Mouse (Mus musculus) retina, postnatal 1 day (tissue): Measurements from ENCODE around the gene Cry2.
"Not testable (repeated sequence)": the region's sequence is repeated elsewhere in the genome, so short reads cannot be mapped to it uniquely, and the experiment has no call there.

Experiments
- DNase-seq: peaks from one replicate; pipeline ENCODE4 v3.0.0-alpha.2; 2012

The Cry2 gene

GRCm38 (mm10) chr2:92421723-92422387, 12.0 kb downstream of the Cry2 start:
- no peak for DNase-seq

GRCm38 (mm10) chr2:92411705-92412104, 22.1 kb downstream of the Cry2 start:
- no peak for DNase-seq

GRCm38 (mm10) chr2:92408309-92409045, 25.4 kb downstream of the Cry2 start:
- no peak for DNase-seq

GRCm38 (mm10) chr2:92405687-92406086, 28.2 kb downstream of the Cry2 start:
- DNase-seq, result no peak

GRCm38 (mm10) chr2:92404737-92405136, 29.1 kb downstream of the Cry2 start:
- no peak for DNase-seq

- no peak for DNase-seq
Measured at GRCm38 (mm10) chr2:92403776-92404319, 30.0 kb downstream of the Cry2 start.

- DNase-seq, result peak; percentile 65
Measured at GRCm38 (mm10) chr2:92402591-92403326, 31.1 kb downstream of the Cry2 start.

- DNase-seq, result peak; percentile 80
Measured at GRCm38 (mm10) chr2:92401091-92401561, 32.7 kb downstream of the Cry2 start, which contains the start of gene Mapk8ip1. Mapk8ip1 (minus strand) TSS chr2:92401263.

- DNase-seq, result peak; percentile 27
Measured at GRCm38 (mm10) chr2:92400682-92401081, 33.2 kb downstream of the Cry2 start.

- DNase-seq, result not testable (repeated sequence)
Measured at GRCm38 (mm10) chr2:92399877-92400276, 34.0 kb downstream of the Cry2 start.

- no peak for DNase-seq
Measured at GRCm38 (mm10) chr2:92397436-92397835, 36.4 kb downstream of the Cry2 start.

- DNase-seq, result no peak
Measured at GRCm38 (mm10) chr2:92395535-92395934, 38.3 kb downstream of the Cry2 start.

- peak; percentile 84 for DNase-seq
Measured at GRCm38 (mm10) chr2:92392318-92393264, 41.3 kb downstream of the Cry2 start.

- DNase-seq, result no peak
Measured at GRCm38 (mm10) chr2:92391703-92392317, 42.0 kb downstream of the Cry2 start.

- DNase-seq, result no peak
Measured at GRCm38 (mm10) chr2:92391116-92391515, 42.7 kb downstream of the Cry2 start.

GRCm38 (mm10) chr2:92390206-92390930, 43.5 kb downstream of the Cry2 start:
- DNase-seq, result no peak

GRCm38 (mm10) chr2:92389645-92390044, 44.2 kb downstream of the Cry2 start:
- no peak for DNase-seq

GRCm38 (mm10) chr2:92388891-92389641, 44.8 kb downstream of the Cry2 start:
- DNase-seq, result peak; percentile 99

- DNase-seq, result peak; percentile 37
Measured at GRCm38 (mm10) chr2:92388081-92388517, 45.7 kb downstream of the Cry2 start.

- DNase-seq, result no peak
Measured at GRCm38 (mm10) chr2:92387646-92388045, 46.2 kb downstream of the Cry2 start.
